Mouse (Mus musculus): ENCODE results near the gene Zfp691.

- TF ChIP-seq POLR2A (IDR thresholded peaks at IDR 0.05; ENCODE audit: extremely low read depth, insufficient read depth, low read length), result no peak
- no peak for TF ChIP-seq CTCF (IDR thresholded peaks at IDR 0.05; ENCODE audit: extremely low read depth, insufficient read depth, low read length)
These were observed 16.1 kb downstream of the Zfp691 start for GRCm38 (mm10) chr4:119157891-119158290.

Measured in cortical plate, adult 2 months (tissue).